Mouse (Mus musculus) cerebellum, adult 11 months (tissue): ENCODE results near the gene Caprin1.
A peak's percentile ranks its signal among the peaks of the same experiment; 100 is the strongest.

Source experiments
- DNase-seq: peaks from one replicate; pipeline ENCODE4 v3.0.0; 2022

Gene Caprin1

DNA sequence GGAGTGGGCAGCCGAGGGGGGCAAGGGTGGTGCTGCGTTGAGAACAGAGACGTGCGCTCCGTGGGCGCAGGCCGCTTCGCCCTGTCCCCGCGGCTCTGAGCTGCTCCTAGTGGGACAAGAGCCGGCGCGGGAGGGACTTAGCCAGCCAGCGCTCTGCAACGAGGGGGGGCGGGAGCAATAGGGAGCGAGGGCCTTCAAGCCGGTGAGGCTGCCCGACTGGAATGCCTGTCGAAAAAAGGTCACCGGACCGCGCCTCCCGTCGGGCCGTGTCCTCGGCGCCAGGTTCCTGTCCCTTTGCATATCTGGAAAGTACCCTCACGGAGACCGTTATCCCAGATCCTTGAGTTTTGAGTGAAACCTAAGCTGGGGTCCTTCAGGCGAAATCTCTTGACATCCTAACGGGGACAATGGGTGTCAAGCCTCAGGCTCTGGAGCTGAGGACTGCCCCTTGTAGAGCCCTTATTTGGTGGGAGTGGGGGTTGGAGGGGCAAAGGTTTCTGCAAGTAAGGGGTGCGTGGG is at the start of gene Caprin1:
Gene Caprin1, minus strand, starts transcription at position 159 of the 519 bp plus-strand sequence.
- peak; percentile 94 for DNase-seq

DNA sequence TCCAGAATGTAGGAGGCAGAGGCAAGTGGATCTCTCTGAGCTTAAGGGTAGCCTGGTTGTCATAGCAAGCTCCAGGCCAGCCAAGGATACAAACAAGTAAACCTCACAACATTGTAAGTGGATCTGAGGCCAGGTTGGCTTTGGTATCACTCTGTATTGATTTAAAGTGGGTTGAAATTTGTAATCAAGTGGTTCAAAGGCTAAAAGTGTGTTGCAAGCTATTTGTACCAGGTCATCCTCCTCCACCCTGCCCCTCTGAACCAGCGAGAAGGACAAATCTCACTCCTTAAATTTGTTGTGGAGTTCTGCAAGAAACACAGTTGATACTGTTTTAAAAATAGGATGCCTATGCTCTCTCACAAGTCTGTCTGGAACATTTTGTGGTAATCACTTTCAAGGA is 49.4 kb upstream of the Caprin1 start:
- DNase-seq: no peak

DNA sequence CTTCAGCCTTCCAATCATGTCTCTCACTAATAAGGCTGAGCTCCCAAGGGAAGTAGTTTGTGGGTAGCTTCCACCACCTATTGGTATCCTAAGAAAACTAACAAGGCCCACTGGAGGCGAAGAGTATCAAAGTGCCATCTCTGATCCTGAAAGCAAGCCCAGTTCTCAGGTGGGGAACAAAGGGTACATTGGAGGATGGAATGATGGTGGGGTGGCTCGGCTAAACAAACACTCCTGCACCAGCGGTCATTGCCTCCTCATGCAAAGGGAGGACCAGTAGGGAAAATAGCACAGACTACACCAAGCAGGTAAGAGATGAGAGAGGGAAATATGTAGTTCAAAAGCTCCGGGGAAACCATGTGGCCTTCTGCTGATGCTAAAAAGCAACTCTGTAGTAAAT is 48.8 kb upstream of the Caprin1 start:
- DNase-seq: no peak

DNA sequence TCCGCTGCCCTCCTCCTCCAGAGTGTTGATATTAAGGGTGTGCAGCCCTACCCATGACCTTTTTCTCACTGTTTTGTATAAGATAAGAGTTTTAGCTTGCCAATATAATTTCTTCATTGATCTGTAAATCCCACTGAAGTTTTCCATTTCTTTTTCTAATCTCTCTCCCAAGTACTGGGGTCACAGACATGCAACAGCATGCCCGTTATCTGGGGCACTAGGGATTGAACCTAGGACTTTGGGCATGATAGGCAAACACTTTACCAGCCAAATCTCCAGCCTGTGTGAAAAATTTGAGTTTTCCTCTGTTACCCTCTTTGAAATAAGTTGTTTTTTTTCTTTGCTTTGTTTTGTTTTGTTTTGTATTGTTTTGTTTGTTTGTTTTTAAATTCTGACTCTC is 46.6 kb upstream of the Caprin1 start:
- DNase-seq: no peak

DNA sequence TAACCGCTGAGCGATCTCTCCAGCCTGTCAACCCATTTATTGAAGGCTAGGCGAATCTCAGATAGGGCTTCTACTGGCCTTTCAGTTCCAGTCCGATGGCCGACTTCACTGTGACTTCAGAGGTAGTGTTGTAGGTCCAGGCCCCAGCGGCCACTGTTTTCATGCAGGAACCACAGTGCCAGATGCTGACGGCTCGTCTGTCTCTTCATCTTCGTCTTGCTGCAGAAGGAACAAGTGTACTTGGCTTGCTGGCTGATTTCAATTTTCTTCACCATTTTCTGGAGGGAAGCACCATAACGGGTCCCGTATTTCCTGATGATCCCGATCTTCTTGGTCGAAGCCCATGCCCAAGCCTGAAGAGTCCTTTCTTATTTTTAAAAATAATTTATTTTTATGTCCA is 45.9 kb upstream of the Caprin1 start:
- DNase-seq: no peak

DNA sequence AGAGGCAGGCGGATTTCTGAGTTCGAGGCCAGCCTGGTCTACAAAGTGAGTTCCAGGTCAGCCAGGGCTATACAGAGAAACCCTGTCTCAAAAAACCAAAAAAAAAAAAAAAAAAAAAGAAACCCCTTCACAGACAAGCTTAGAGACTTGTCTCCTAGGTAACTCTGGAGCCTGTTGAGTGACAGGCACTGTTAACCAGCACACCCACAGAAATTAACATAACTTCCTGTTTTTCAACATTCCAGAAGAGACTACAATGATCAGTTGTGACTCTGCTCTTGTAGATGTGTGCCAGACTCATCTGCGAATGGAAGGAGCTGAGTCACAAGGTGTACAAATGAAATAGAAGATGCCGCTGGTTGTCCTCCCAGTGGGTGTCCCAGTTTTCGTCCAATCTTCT is 44.9 kb upstream of the Caprin1 start:
- DNase-seq: no peak

DNA sequence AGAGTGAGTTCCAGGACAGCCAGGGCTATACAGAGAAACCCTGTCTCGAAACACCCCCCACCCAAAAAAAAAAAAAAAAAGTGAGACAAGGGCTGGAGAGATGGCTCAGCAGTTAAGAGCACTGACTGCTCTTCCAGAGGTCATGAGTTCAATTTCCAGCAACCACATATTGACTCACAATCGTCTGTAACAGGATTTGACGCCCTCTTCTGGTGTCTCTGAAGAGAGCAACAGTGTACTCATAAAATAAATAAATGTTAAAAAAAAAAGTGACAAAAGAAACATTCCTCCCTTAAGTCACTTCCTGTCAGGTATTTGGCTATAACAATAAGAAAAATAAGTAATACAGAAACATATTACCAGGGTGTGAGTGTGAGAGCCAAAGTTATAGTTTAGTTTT is 41.0 kb upstream of the Caprin1 start:
- DNase-seq: no peak

DNA sequence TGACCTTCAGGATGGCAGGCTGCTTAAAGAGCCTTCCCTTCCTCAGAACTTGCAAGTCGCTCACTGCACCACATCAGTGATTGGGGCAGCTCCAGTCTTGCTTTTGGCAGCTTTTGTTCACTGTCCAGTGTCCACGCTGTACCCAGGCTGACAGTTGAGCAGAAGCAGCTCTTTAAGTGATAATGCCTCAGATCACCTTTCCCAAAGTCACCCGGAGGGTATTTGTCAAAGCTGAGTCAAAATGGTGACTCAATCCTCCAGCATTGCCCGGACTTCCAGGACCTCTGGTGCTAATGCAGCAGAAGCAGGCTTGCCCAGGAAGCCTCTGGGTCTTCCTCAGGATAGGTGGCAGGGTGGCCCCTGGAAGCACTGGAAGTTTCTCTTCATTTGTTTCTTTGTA is 39.7 kb upstream of the Caprin1 start:
- DNase-seq: no peak

DNA sequence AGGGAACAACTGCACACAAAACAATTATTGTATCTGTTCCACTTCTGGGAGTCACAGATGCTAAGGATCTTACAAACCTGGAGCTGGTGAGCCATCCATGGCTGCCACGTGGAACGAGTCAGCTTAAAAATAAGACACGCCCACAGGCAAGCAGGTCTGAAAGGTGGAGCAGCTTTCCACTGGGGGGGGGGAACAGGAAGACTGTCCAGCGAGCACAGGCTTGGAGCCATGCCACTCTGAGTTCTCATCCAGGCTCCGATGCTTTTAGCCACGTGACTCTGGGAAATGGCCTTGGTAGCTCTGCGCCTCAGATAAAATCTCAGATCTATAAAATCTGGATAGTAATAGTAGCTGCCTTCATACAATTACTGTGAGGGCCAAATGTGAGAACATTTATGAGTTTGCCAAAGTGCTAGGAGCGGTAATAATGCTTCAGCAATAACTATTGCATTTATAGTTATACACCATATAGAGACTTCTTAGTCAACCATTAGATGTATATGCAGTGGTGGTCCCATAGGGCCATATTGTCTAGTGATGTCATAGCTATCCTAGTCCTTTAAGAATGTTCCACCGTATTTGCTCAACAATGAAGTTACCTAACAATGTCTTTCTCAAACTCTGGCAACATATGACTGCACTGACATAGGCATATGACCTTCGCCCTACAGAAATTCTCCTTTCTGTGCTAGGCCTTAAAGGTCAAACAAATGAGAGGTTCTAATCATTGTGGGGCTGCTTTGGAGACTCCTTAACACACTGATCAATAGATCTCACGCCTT is 38.4 kb upstream of the Caprin1 start:
- no peak for DNase-seq

DNA sequence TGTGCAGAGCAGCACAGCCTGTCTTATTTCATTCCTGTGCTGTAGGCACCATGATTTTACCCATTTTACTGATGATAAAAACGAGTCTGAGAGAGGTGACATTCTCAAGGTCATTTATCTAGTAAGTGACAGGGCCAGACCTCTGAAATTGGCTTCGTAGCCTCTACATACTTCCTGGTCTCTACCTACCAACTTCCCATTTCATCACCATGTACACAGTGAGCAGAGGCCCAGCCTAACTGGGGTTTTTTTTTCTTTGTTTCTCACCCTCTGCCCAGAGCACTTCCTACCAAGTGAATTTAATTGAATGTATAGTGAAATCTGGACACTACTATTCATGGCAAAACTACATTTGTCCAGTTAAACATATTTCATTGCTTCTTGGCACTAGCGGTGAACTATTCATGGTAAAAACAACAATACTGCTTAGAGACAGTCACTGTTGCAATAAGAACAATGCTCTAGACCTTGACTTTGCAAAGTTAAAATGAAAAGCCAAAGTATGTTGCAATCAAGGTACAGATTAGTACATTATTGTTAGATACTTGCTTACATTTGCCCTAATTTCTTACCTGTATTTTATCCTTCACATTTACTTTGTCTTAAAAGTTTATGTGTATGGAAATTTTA is 36.5 kb upstream of the Caprin1 start:
- no peak for DNase-seq

DNA sequence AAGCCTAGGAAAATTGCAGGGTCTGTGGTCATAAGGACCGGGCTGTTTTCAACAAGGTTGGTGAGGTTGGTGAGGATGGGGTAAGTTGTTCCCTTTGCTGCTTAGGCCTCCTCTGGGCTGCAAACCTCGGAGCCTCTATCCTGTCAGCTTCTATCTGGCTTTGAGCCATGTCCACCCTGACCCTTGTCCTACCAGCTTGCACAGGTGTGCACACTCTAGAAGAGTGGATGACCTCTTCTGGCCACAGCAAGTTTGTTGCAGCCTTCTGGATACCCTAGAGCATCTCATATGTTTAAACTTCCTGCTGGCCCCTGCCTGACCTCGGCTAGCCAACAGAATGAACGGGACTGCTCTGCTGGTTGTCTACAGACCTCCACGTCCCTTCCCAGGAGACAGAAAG is 35.5 kb upstream of the Caprin1 start:
- DNase-seq: no peak

DNA sequence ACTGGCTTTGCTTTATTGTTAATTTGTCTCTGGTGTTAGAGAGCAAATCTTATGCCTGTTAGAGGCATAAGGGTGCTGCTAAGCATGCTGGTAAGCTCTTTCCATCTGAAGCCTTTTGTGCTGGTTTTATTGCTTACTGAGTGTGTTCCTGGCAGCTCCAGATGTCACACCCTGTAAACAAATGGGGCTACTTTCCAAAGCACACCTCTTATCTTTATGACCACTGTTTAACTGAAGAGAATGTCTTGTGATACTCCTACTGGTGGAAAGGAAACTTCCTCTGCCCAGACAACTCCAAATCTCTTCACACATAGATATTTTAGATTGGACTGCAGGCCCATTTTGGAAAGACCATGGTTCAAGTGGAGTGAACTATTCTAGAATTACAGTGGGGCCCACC is 31.5 kb upstream of the Caprin1 start:
- DNase-seq: no peak

DNA sequence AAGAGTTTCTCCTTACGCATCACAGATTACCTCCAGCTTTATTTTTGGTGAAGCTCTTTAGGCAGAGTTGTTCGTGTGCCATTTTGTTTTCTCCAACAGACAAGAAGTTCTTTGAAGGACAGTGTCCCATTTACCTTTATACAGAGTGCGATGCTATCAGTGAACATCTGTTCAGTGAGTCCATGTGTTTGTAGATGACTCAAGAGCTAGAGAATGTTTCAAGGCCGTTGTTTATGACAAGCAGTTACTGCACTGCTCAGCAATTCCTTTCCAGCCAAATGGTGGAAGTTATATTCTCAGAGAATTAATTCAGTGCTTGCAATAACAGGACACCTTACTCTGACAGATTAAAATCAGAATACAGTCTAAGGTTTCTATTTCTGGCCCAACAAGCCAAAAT is 27.5 kb upstream of the Caprin1 start:
- DNase-seq: no peak

DNA sequence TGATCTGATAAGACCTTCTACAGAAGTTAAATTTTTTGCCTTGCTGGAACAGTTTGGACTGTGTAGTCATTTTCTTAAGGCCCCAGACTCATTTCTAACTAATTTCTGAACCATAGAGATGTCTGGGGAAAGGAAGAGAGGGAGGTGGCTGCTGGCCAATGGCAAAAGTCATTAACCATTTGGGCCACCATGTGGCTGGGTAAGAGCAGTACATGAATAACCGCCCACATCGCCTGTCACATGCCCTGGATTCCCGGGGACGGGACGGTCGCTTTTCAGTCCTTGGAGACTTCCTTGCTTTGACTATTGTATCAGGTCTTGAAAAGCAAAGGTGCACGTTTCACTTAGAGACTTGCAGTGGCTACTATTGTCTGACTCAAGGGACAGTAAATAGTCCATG is 25.1 kb upstream of the Caprin1 start:
- DNase-seq: no peak

DNA sequence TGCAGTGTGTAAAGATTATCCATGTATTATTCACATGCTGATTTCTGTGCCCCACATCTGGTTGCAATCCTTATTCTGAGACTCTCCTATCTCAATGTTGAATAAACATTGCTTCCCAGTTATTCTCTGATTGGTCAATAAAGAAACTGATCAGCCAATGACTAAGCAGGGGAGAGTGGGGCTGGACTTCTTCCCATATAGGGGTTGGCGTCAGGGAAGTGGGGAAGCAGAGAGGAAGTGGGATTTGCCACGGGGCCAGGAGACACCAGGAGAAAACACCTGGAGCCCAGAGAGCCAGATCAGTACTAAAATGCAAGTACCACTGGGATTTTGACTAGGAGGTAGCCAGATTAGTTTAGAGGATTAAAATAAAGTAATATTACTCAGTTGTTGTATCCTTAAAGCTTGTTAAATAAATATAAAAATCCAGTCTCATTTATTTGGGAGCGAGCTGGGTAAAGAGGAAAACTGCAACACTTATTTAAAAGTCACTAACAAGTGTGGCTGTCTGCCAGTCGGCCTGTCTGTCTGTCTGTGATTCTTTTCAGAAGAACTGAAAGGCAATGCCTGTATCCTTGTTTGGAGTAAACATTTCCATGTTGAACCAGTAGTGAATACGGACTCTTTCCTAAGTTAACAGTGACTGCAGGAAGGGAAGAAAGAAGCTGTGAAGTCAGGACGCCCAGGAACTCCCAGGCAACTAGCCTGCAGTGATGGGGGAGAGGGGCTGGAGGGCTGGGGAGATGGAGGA is 19.9 kb upstream of the Caprin1 start:
- DNase-seq: no peak

DNA sequence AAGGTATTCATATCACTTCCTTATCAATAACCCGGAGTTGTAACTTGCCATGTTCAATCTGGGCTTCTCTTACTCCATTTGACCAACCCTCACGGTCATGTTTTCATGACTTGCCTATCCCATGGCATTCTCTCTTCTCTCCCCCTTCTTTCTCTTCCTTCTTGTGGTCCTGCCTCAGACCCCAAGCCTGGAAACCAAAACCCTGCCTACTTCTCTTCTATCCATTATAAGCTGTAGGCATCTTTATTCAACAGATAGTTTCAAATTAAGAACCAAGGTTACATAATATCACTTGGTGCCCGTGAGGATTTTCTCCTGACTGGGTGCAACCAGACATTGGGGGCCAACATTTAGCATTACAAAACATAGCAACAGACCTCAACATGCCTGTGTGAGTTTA is 18.5 kb upstream of the Caprin1 start:
- DNase-seq: no peak

DNA sequence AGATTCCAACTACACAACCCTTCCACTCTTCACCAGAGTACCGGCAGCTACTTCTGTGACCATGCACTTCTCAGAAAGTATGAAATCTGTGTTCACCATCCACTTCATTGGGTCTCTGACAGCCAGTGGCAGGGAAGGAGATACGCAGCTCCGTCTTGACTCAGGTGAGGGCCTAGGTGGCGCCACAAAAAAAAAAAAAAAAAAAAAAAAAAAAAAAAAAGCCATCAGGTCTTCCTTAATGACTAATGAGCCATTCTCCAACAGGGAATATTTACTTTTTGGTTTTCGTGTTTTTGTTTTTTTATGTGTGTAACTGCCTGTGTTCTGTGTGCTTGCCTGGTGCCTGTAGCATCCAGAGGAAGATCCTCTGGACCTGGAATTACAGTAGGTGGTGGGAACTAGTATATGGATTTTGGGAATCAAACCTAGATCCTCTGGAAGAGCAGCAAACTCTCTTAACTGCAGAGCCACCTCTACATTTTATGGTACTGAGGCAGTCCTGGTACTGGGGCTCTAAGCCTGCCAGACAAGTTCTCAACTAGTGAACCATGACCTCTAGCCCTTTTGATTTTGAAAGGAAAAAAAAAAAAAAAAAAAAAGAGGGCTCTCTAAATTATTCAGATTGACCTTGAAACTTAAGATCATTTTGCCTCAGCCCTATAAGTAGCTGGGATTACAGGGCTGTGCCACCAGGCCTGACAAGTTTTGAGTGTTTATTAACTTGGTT is 14.2 kb upstream of the Caprin1 start:
- no peak for DNase-seq

DNA sequence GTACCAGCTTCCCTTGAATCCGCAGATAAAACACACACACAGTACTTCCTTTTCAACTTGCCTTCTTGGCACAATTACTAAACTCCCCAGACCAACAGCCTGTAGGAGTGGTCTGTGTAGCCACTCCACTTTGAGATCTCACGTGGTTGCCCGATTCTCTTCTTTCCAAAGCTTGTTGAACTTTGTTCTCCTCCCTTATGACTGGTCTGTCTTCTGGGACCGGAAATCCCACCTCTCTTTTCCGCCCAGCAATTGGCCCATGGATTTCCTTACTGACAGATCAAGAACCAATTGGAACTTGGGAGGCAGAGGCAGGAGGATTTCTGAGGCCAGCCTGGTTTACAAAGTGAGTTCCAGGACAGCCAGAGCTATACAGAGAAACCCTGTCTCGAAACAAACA is 13.0 kb upstream of the Caprin1 start:
- no peak for DNase-seq

DNA sequence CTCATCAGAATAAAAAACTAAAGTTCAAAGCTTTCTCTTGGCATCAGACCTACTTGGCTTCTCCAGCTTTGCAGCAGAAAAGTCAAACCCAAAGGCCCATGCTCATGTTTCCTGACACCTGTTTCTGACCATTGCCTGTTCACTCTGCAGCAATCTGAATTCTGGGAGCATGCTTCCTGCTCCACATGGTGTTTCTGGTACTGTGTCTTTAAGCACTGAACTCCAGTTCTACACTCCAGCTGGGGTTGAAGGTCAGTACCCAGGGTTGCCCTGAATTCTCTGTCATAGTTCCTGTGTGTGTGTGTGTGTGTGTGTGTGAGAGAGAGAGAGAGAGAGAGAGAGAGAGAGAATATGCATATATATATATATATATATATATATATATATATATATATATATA is 11.0 kb upstream of the Caprin1 start:
- DNase-seq: no peak

DNA sequence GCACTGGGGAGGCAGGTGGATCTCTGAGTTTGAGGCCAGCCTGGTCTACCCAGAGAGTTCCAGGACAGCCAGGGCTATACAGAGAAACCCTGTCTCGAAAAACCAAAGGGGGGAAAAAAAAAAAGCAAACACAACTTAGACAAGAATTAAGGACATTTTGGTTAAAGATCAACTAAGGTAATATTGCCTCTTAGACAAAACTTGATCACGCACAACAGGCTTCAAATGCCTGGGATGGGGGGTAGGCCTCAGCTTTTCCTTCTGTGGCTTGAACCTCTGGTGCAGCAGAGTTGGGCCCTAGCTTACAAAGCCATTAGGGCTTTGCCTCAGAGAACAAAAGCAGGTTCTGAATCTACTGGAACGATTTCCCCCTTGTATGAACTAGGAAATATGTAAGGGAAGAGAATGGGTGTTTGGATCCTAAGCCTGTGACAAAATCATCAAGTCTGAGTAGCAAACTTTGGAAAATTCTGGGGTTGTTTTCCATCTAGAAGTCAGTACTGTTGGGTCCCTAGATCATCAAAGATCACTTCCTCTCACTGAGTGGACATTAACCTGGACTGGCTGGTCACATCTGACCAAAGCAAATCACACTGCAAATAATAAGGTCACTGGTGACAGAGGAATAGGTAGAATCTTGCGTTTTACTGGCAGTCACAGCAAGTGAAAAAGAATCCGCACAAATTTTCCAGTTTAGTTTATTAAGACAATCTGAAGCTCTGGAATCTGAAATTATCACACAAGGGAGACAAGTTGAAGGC is 6.5 kb upstream of the Caprin1 start:
- DNase-seq: no peak

DNA sequence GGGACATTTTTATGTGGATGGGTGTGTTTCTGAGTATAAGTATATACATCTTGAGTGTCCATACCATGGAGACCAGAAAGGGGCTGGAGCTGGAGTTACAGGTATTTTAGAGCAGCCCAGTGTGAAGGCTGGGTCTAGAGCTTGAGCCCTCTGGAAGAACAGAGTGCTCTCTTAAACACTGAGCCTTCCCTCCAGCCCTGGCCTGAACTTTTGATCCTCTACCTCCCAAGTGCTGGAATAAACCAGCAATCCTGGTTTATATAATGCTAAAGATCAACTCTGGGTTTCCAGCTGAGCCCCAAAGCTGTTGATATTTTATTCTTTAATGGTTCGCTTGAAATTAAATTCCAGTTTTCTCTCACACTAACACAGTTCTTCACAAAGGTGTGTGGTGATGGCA is 5.0 kb upstream of the Caprin1 start:
- DNase-seq: no peak

DNA sequence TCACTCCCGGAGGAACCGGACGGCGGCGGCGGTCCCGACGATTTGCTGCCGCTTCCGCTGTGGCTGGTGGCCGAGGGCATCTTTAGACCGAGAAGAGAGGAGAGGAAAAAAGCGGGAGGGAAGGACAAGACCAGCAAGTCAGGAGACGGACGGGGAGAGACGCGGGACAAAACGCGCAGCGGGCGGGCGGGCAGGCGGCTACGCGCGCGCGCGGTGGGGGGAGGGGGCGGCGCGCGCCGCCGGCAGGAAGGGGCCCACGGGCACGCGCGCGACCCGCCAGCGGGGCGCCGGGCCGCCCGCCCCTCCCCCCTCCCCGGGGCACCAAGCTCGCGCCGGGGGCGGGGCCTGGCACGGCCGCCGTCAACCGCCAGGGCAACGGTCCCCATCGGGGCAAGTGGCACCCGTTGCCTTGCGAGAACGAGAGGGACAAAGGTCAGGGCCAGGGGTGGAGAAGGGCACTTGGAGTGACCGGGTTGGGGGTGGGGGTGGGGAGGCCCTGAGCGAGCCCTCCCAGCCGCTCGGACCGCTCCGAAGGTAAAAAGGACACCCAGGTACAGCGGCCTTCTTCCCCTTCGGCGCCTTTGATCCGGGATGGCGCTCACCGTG is 485 bp downstream of the Caprin1 start:
- peak; percentile 72 for DNase-seq
